Mouse (Mus musculus) adrenal gland, adult 2 months (tissue): ENCODE results near the gene Hic1. TPM values are rescaled to one million over a fixed set of nuclear protein-coding genes. Genes with fewer than 3 reads are reported as not detected.

Experiments
- DNase-seq: peaks from one replicate; pipeline ENCODE4 v3.0.0; 2021
- polyA plus RNA-seq: library from polyadenylated mRNA; depleted of rRNA; stranded (reverse); fragments of >200 nt; gene quantifications from 2 replicates; pipeline ENCODE4 v1.2.3, GENCODE M21; 2012
- total RNA-seq, 2 experiments: library from RNA; stranded (reverse); gene quantifications; 2 replicates each; pipeline ENCODE4 v1.2.3; 2021

Gene Hic1
- total and polyA plus RNA-seq, 3 experiments = 7.5 to 25.9 (median 15.4) TPM

GRCm38 (mm10) chr11:75167643-75168589 is 1.4 kb downstream of the Hic1 start:
- DNase-seq = peak; percentile 56

GRCm38 (mm10) chr11:75166861-75167642 is 2.3 kb downstream of the Hic1 start:
- DNase-seq = peak; percentile 55

- peak; percentile 45 for DNase-seq
Observed at GRCm38 (mm10) chr11:75166193-75166842, 3.0 kb downstream of the Hic1 start.

- DNase-seq = peak; percentile 89
Observed at GRCm38 (mm10) chr11:75165441-75166192, 3.7 kb downstream of the Hic1 start.

- no peak for DNase-seq
Observed at GRCm38 (mm10) chr11:75164750-75165149, 4.6 kb downstream of the Hic1 start.

- no peak for DNase-seq
Observed at GRCm38 (mm10) chr11:75164051-75164450, 5.3 kb downstream of the Hic1 start.

GRCm38 (mm10) chr11:75163379-75163778 is 5.9 kb downstream of the Hic1 start:
- DNase-seq = no peak

GRCm38 (mm10) chr11:75162591-75163080 is 6.7 kb downstream of the Hic1 start:
- DNase-seq = no peak

- DNase-seq = no peak
Observed at GRCm38 (mm10) chr11:75161417-75162008, 7.8 kb downstream of the Hic1 start.

- no peak for DNase-seq
Observed at GRCm38 (mm10) chr11:75160954-75161353, 8.4 kb downstream of the Hic1 start.

- DNase-seq = peak; percentile 50
Observed at GRCm38 (mm10) chr11:75159564-75159963, 9.8 kb downstream of the Hic1 start.

- DNase-seq = peak; percentile 54
Observed at GRCm38 (mm10) chr11:75158432-75158831, 10.9 kb downstream of the Hic1 start.

- no peak for DNase-seq
Observed at GRCm38 (mm10) chr11:75157901-75158300, 11.4 kb downstream of the Hic1 start.

GRCm38 (mm10) chr11:75157037-75157436 is 12.3 kb downstream of the Hic1 start:
- DNase-seq = no peak

GRCm38 (mm10) chr11:75156416-75156815 is 12.9 kb downstream of the Hic1 start:
- no peak for DNase-seq

GRCm38 (mm10) chr11:75155985-75156384 is 13.3 kb downstream of the Hic1 start:
- DNase-seq = no peak

- no peak for DNase-seq
Observed at GRCm38 (mm10) chr11:75154053-75154585, 15.2 kb downstream of the Hic1 start.

- DNase-seq = peak; percentile 42
Observed at GRCm38 (mm10) chr11:75152603-75153557, 16.4 kb downstream of the Hic1 start.

- no peak for DNase-seq
Observed at GRCm38 (mm10) chr11:75150346-75150745, 19.0 kb downstream of the Hic1 start.
